Mouse (Mus musculus) kidney, postnatal 0 days (tissue): ENCODE measurements at regions not wholly inside any gene's neighbourhood (a gene's known extent, or its start where the extent isn't known, plus 50 kb on each side); places are given as distances from the start of the nearest gene placed in this dataset.
A peak's percentile ranks its signal among the peaks of the same experiment; 100 is the strongest.
"Not testable (repeated sequence)": the region's sequence is repeated elsewhere in the genome, so short reads cannot be mapped to it uniquely, and the experiment has no call there.

Experiments used
- ATAC-seq: fragments of 200-750 bp; cut with Nextera tagmentation; replicated peaks from 2 replicates; pipeline ENCODE4 v1.8.0; 2017; ENCODE audit warnings: low read depth, moderate number of reproducible peaks, moderate TSS enrichment, moderate library complexity; ENCODE audit not compliant: low FRiP score
- DNase-seq: peaks from one replicate; pipeline ENCODE4 v3.0.0-alpha.2; 2016; ENCODE audit warnings: low spot score
- H3K27ac ChIP-seq: fragments of 300-500 bp; sonication (generic); 2 replicates; pipeline ENCODE4 v1.5.1; 2014; ENCODE audit warnings: mild to moderate bottlenecking
- H3K27me3 ChIP-seq: fragments of 300-500 bp; sonication (generic); 2 replicates; pipeline ENCODE4 v1.6.1; 2014; ENCODE audit warnings: low read length, mixed read lengths; ENCODE audit not compliant: insufficient read depth
- H3K36me3 ChIP-seq: fragments of 300-500 bp; sonication (generic); 2 replicates; pipeline ENCODE4 v1.6.1; 2014; ENCODE audit warnings: low read length, mixed read lengths; ENCODE audit not compliant: insufficient read depth
- H3K4me1 ChIP-seq: fragments of 300-500 bp; sonication (generic); replicated peaks from 2 replicates; pipeline ENCODE4 v1.6.1; 2014; ENCODE audit warnings: antibody characterized with exemption, low read length, mixed read lengths; ENCODE audit not compliant: insufficient read depth
- H3K4me2 ChIP-seq: fragments of 300-500 bp; sonication (generic); 2 replicates; pipeline ENCODE4 v1.6.1; 2014; ENCODE audit warnings: mild to moderate bottlenecking, low read length, moderate library complexity, mixed read lengths
- H3K4me3 ChIP-seq: fragments of 300-500 bp; sonication (generic); replicated peaks from 2 replicates; pipeline ENCODE4 v1.5.1; 2014; ENCODE audit warnings: low read depth, low read length
- H3K9ac ChIP-seq: fragments of 300-500 bp; sonication (generic); 2 replicates; pipeline ENCODE4 v1.6.1; 2014; ENCODE audit warnings: low read depth, low read length
- H3K9me3 ChIP-seq: fragments of 300-500 bp; sonication (generic); replicated peaks from 2 replicates; pipeline ENCODE4 v1.6.1; 2016; ENCODE audit warnings: low read length, inconsistent platforms, mixed read lengths
- CTCF ChIP-seq: IDR thresholded peaks from 2 replicates; pipeline ENCODE4 v1.5.1; 2016; ENCODE audit warnings: antibody characterized with exemption, low read depth, mild to moderate bottlenecking, moderate library complexity
- WGBS: fragments of 180-500 bp; shearing (Covaris S2); extraction: QIAGEN DNeasy Blood & Tissue Kit; methylation state at CpG from one replicate; pipeline ENCODE4 v1.1.7; 2014; 5-methylcytosine and 5-hydroxymethylcytosine counted together

GRCm38 (mm10) chrX:104931153-104931706 is 74.2 kb upstream of the Magee2 start:
- DNase-seq (no peak), ATAC-seq (no peak)
- H3K27me3 ChIP-seq: 0 out of 2 replicates have a peak, but pooled peaks cover 5% of the 10 kb centered on the region
- no peaks in the 10 kb centered on the region for H3K9me3 ChIP-seq
- H3K9ac ChIP-seq: no peak overlapping the region
- no peak overlapping the region for H3K4me2 ChIP-seq
- no peak for TF ChIP-seq CTCF
- H3K4me3 ChIP-seq: no peak overlapping the region
- H3K4me1 ChIP-seq: no peaks in the 10 kb centered on the region
- WGBS: 90% methylated on average over 2 of the region's 2 CpGs
- H3K27ac ChIP-seq: no peak overlapping the region
- H3K36me3 ChIP-seq: no peaks in the 10 kb centered on the region

GRCm38 (mm10) chrX:104951587-104951986 is 94.5 kb upstream of the Magee2 start:
- ATAC-seq: no peak

GRCm38 (mm10) chrX:104952809-104953208 is 95.7 kb upstream of the Magee2 start:
- H3K27me3 ChIP-seq, H3K4me2 ChIP-seq, H3K36me3 ChIP-seq, H3K4me1 ChIP-seq, ATAC-seq, DNase-seq, H3K4me3 ChIP-seq, H3K27ac ChIP-seq, H3K9ac ChIP-seq, H3K9me3 ChIP-seq: not testable (repeated sequence)
- WGBS: 81% methylated on average over 4 of the region's 5 CpGs

More at GRCm38 (mm10) chrX:104951587-104951986, 94.5 kb upstream of the Magee2 start:
- TF ChIP-seq CTCF: no peak
- H3K4me2 ChIP-seq: no peak overlapping the region
- 59% methylated on average over 2 of the region's 2 CpGs for WGBS
- no peak overlapping the region for H3K27ac ChIP-seq
- H3K27me3 ChIP-seq: no peaks in the 10 kb centered on the region
- DNase-seq: no peak
- H3K4me3 ChIP-seq: no peak overlapping the region
- H3K9me3 ChIP-seq: no peaks in the 10 kb centered on the region
- no peak overlapping the region for H3K9ac ChIP-seq
- H3K4me1 ChIP-seq: no peaks in the 10 kb centered on the region
- no peaks in the 10 kb centered on the region for H3K36me3 ChIP-seq

- H3K36me3 ChIP-seq, H3K9ac ChIP-seq, H3K9me3 ChIP-seq, H3K4me3 ChIP-seq, H3K27ac ChIP-seq, DNase-seq, H3K4me1 ChIP-seq, H3K4me2 ChIP-seq, H3K27me3 ChIP-seq, ATAC-seq: not testable (repeated sequence)
- 92% methylated on average over 1 of the region's 3 CpGs for WGBS
These were observed 96.3 kb upstream of the Magee2 start for GRCm38 (mm10) chrX:104953391-104953790.

DNA sequence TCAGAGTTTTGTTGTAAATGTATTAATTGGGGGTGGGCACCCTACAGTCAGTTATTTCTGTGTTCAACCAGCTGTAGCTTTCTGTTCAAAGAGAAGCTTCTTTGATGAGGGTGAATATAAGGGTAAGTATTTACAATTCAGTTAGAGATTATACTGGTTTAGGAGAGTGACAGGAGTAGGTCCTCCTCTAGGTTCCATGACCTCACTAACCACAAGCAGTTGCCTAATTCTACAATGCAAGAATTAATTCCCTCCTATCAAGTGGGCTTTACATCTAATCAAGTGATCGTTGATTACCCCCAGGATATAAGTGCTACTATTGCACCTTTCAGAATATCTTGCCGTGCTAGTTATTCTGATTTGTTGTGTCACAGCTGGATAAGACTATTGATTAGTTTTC is 101.1 kb upstream of the Pbdc1 start:
- H3K36me3 ChIP-seq: no peaks in the 10 kb centered on the region
- no peak for ATAC-seq
- no peaks in the 10 kb centered on the region for H3K4me1 ChIP-seq
- DNase-seq: no peak
- no peak for TF ChIP-seq CTCF
- H3K27me3 ChIP-seq: no peaks in the 10 kb centered on the region
- H3K9me3 ChIP-seq: no peaks in the 10 kb centered on the region
- H3K27ac ChIP-seq: no peak overlapping the region
- no peak overlapping the region for H3K4me3 ChIP-seq
- 85% methylated on average over 2 of the region's 2 CpGs for WGBS
- no peak overlapping the region for H3K4me2 ChIP-seq
- H3K9ac ChIP-seq: no peak overlapping the region

DNA sequence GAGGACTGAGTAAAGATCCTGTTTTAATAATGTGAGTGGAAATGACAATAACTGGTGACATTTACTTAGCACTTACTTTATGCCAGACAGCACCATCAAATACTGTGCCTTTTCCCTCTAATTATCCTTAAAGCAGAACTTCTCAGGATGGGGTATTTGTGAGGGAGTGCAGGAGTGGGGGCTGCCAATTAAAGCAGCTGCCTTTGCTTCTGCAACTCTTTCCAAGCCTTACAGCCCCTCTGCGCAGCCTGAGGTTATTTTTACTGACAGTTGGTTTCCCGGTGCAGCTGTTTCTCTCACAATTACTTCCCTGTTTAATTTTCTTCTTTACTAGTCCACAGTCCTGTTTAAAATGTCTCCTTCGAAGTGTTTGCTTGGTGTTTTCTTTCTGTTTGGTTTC is 76.3 kb upstream of the Pbdc1 start:
- 35% methylated on average over 3 of the region's 3 CpGs for WGBS

GRCm38 (mm10) chrX:105006445-105006844 is 73.1 kb upstream of the Pbdc1 start:
- H3K36me3 ChIP-seq: no peaks in the 10 kb centered on the region
- WGBS: 18% methylated on average over 2 of the region's 2 CpGs
- no peak overlapping the region for H3K9ac ChIP-seq
- no peaks in the 10 kb centered on the region for H3K9me3 ChIP-seq
- no peak overlapping the region for H3K4me2 ChIP-seq
- peak; percentile 77 for TF ChIP-seq CTCF
- no peak for ATAC-seq
- no peak overlapping the region for H3K4me3 ChIP-seq
- H3K27ac ChIP-seq: no peak overlapping the region
- no peaks in the 10 kb centered on the region for H3K4me1 ChIP-seq
- DNase-seq: peak; percentile 47
- H3K27me3 ChIP-seq: no peaks in the 10 kb centered on the region

More for the DNA sequence above, 76.3 kb upstream of the Pbdc1 start:
- no peaks in the 10 kb centered on the region for H3K9me3 ChIP-seq
- H3K4me2 ChIP-seq: no peak overlapping the region
- no peaks in the 10 kb centered on the region for H3K4me1 ChIP-seq
- H3K27me3 ChIP-seq: no peaks in the 10 kb centered on the region
- DNase-seq (no peak), ATAC-seq (no peak)
- no peak for TF ChIP-seq CTCF
- no peak overlapping the region for H3K9ac ChIP-seq
- no peak overlapping the region for H3K27ac ChIP-seq
- no peak overlapping the region for H3K4me3 ChIP-seq
- no peaks in the 10 kb centered on the region for H3K36me3 ChIP-seq
